Mouse (Mus musculus) embryonic facial prominence, embryonic 14.5 days (tissue): Measurements from ENCODE around the gene Vegfc. TPM values are rescaled to one million over a fixed set of nuclear protein-coding genes. Genes with fewer than 3 reads are reported as not detected.

Experiments
- ATAC-seq: fragments of 200-750 bp; cut with Nextera tagmentation; 2 replicates; pipeline ENCODE4 v1.8.0; 2017; ENCODE audit warnings: low read depth, moderate number of reproducible peaks, moderate TSS enrichment
- DNase-seq: peaks from one replicate; pipeline ENCODE4 v3.0.0-alpha.2; 2015; ENCODE audit warnings: low spot score
- H3K27ac ChIP-seq: fragments of 300-500 bp; sonication (generic); replicated peaks from 2 replicates; pipeline ENCODE4 v1.5.1; 2014; ENCODE audit warnings: low read depth, mild to moderate bottlenecking, low read length, moderate library complexity
- H3K27me3 ChIP-seq: fragments of 300-500 bp; sonication (generic); replicated peaks from 2 replicates; pipeline ENCODE4 v1.6.1; 2014; ENCODE audit warnings: low read length; ENCODE audit not compliant: control insufficient read depth, insufficient read depth
- H3K36me3 ChIP-seq: fragments of 300-500 bp; sonication (generic); 2 replicates; pipeline ENCODE4 v1.6.1; 2014; ENCODE audit warnings: low read length, mixed read lengths; ENCODE audit not compliant: control insufficient read depth, insufficient read depth
- H3K4me1 ChIP-seq: fragments of 300-500 bp; sonication (generic); 2 replicates; pipeline ENCODE4 v1.6.1; 2014; ENCODE audit warnings: antibody characterized with exemption, low read length; ENCODE audit not compliant: control insufficient read depth, insufficient read depth
- H3K4me2 ChIP-seq: fragments of 300-500 bp; sonication (generic); 2 replicates; pipeline ENCODE4 v1.6.1; 2014; ENCODE audit warnings: low read depth, mild to moderate bottlenecking, low read length, moderate library complexity, mixed read lengths
- H3K4me3 ChIP-seq: fragments of 300-500 bp; sonication (generic); 2 replicates; pipeline ENCODE4 v1.5.1; 2014; ENCODE audit warnings: low read depth, mild to moderate bottlenecking, low read length
- H3K9ac ChIP-seq: fragments of 300-500 bp; sonication (generic); 2 replicates; pipeline ENCODE4 v1.6.1; 2014; ENCODE audit warnings: low read depth, mild to moderate bottlenecking, low read length, moderate library complexity, mixed read lengths
- H3K9me3 ChIP-seq: fragments of 300-500 bp; sonication (generic); 2 replicates; pipeline ENCODE4 v1.6.1; 2016; ENCODE audit warnings: low read length; ENCODE audit not compliant: control insufficient read depth
- WGBS: fragments of 180-500 bp; shearing (Covaris S2); extraction: QIAGEN DNeasy Blood & Tissue Kit; methylation state at CpG from one replicate; pipeline ENCODE4 v1.1.7; 2014; 5-methylcytosine and 5-hydroxymethylcytosine counted together
- polyA plus RNA-seq: library from polyadenylated mRNA; unstranded; fragments of >200 nt; fragmentation: Nextera tagmentation; extraction: Ambion mirVana; gene quantifications from 2 replicates; pipeline ENCODE4 v1.2.1, GENCODE M21; 2014

The Vegfc gene
- polyA plus RNA-seq, 1 experiment from 2014 or later, result 8.9 TPM

DNA sequence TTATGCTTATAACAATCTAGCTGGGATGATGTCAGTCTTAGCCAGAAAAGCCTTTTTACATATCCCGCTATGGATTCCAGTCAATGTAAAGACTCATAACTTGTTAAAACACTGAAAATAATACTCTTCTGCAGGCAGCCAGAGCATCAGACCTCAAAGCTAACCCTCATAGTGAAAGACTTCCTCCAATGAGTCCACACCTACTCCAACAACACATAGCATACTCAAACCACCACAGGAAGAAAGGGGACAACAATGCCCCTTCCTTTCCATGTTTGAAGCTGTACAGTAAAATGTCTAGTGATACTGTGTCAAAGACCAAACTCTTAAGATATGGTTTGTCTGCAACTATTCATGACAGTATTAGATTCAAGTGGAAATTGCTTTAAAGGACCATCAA is 153.2 kb downstream of the Vegfc start:
- 91% methylated on average over 1 of the region's 1 CpGs for WGBS
- no peak for ATAC-seq

DNA sequence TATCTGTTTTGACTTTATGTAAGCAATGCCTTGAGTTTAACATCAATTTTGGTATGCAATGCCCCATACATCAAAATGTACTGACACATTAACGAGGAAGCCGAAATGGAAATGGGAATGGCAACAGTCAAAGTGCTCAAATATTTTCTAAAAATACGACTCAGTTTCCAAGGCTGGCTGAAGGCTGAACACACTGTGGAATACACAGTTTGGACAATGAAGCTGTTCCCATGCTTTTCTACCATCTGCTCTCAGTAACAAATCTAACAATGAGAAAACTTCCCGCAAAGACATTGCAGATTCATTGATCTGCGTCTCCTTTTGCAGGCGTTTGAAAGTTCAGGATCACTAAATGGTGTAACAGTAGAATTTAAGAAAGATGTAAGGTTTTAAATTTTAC is 155.9 kb downstream of the Vegfc start:
- Histone ChIP-seq H3K4me1 (no peaks in the 10 kb centered on the region), H3K9ac (no peak overlapping the region), H3K9me3 (no peaks in the 10 kb centered on the region), H3K36me3 (no peaks in the 10 kb centered on the region), H3K27ac (no peak overlapping the region), H3K4me3 (no peak overlapping the region), H3K27me3 (no peaks in the 10 kb centered on the region), H3K4me2 (no peak overlapping the region)
- no peak for DNase-seq
- 83% methylated on average over 6 of the region's 6 CpGs for WGBS
- ATAC-seq, result no peak

More for the DNA sequence above, 153.2 kb downstream of the Vegfc start:
- no peak for DNase-seq
- no peak overlapping the region for H3K4me3 ChIP-seq
- H3K9me3 ChIP-seq, result no peaks in the 10 kb centered on the region
- H3K9ac ChIP-seq, result no peak overlapping the region
- H3K27me3 ChIP-seq, result no peaks in the 10 kb centered on the region
- no peak overlapping the region for H3K27ac ChIP-seq
- H3K4me2 ChIP-seq, result no peak overlapping the region
- no peaks in the 10 kb centered on the region for H3K4me1 ChIP-seq
- H3K36me3 ChIP-seq, result no peaks in the 10 kb centered on the region
